Mouse (Mus musculus): ENCODE results near the gene B230104I21Rik. TPM values are rescaled to one million over a fixed set of nuclear protein-coding genes. Genes with fewer than 3 reads are reported as not detected.

Gene B230104I21Rik
- polyA plus RNA-seq, 1 experiment from 2014 or later, result not detected

DNA sequence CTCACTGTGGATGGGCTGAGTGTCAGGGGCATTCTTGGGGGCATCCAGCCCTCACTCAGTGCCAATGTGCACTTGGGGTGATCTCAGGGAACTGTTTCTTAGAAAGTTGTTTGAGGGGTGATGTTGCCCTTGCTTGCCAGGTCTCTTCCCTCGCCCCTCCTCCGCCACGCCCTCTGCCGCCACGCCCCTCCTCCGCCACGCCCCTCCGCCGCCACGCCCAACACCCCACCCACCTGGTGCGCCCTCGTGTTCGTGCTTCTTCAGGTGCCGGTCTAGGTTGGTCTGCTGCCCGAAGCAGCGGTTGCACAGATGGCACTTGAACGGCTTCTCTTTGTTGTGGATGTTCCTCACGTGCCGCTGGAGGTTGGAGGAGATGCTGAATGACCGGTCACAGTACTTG is 7.5 kb upstream of the B230104I21Rik start:
- Histone ChIP-seq H3K36me3 (peaks cover 11% of the 10 kb centered on the region; the same call in 1 of the 2 replicates), H3K9me3 (no peaks in the 10 kb centered on the region), H3K27me3 (ENCODE audit: insufficient read depth, poor library complexity, severe bottlenecking) (peaks cover 35% of the 10 kb centered on the region), H3K4me1 (peaks cover 46% of the 10 kb centered on the region), H3K4me3 (no peak overlapping the region), H3K27ac (peak overlapping the region; percentile 63; the same call in 1 of the 2 replicates)
- DNase-seq (ENCODE audit: low spot score), result no peak
- 6% methylated on average over 20 of the region's 20 CpGs for WGBS

DNA sequence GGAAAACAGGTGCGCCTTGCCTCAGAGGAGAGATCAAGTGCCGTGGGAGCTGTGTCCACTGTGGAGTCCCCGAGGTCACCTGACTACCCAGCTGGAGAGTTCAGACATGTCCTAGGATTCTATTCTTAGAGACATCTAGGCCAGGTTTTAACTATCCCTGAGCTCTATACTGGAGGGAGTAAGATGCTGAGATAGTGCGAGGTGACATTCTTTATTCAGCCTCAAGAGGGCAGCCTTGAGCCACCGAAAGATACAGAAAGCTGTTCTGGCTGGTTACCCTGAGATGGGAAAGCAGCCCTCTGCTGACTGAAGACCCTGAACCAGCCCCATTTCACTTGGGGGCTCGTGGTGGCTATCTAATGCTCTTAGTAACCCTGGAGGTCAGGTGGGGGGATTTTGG is 7.1 kb upstream of the B230104I21Rik start:
- Histone ChIP-seq H3K27me3 (ENCODE audit: insufficient read depth, poor library complexity, severe bottlenecking) (peaks cover 39% of the 10 kb centered on the region), H3K27ac (peak overlapping the region; percentile 68), H3K4me1 (peaks cover 46% of the 10 kb centered on the region), H3K9me3 (no peaks in the 10 kb centered on the region), H3K36me3 (peaks cover 10% of the 10 kb centered on the region; the same call in 1 of the 2 replicates), H3K4me3 (no peak overlapping the region)
- WGBS, result 7% methylated on average over 6 of the region's 6 CpGs
- no peak for DNase-seq (ENCODE audit: low spot score)

- H3K4me3 ChIP-seq, result no peak overlapping the region
- 62% methylated on average over 7 of the region's 7 CpGs for WGBS
- no peaks in the 10 kb centered on the region for H3K9me3 ChIP-seq
- DNase-seq (ENCODE audit: low spot score), result no peak
- peaks cover 54% of the 10 kb centered on the region for H3K4me1 ChIP-seq
- peaks cover 43% of the 10 kb centered on the region for H3K27me3 ChIP-seq (ENCODE audit: insufficient read depth, poor library complexity, severe bottlenecking)
- H3K27ac ChIP-seq, result peak overlapping the region; percentile 68
- peaks cover 12% of the 10 kb centered on the region; the same call in 1 of the 2 replicates for H3K36me3 ChIP-seq
Observed at GRCm38 (mm10) chr4:154330001-154330400, 5.9 kb upstream of the B230104I21Rik start.

GRCm38 (mm10) chr4:154331271-154331670 is 4.7 kb upstream of the B230104I21Rik start:
- no peaks in the 10 kb centered on the region for H3K9me3 ChIP-seq
- peaks cover 49% of the 10 kb centered on the region for H3K27me3 ChIP-seq (ENCODE audit: insufficient read depth, poor library complexity, severe bottlenecking)
- H3K36me3 ChIP-seq, result peaks cover 8% of the 10 kb centered on the region; the same call in 1 of the 2 replicates
- 62% methylated on average over 12 of the region's 12 CpGs for WGBS
- H3K4me3 ChIP-seq, result no peak overlapping the region
- peak overlapping the region; percentile 68 for H3K27ac ChIP-seq
- DNase-seq (ENCODE audit: low spot score), result no peak
- peaks cover 57% of the 10 kb centered on the region for H3K4me1 ChIP-seq

GRCm38 (mm10) chr4:154333300-154333699 is 2.6 kb upstream of the B230104I21Rik start:
- DNase-seq (ENCODE audit: low spot score), result no peak
- Histone ChIP-seq H3K27ac (peak overlapping the region; percentile 37; the same call in 1 of the 2 replicates), H3K27me3 (ENCODE audit: insufficient read depth, poor library complexity, severe bottlenecking) (peaks cover 51% of the 10 kb centered on the region), H3K4me3 (no peak overlapping the region), H3K36me3 (peaks cover 6% of the 10 kb centered on the region; the same call in 1 of the 2 replicates), H3K4me1 (peaks cover 68% of the 10 kb centered on the region), H3K9me3 (no peaks in the 10 kb centered on the region)
- 68% methylated on average over 8 of the region's 8 CpGs for whole genome bisulfite sequencing

GRCm38 (mm10) chr4:154334699-154335402 is 1.1 kb upstream of the B230104I21Rik start:
- DNase-seq (ENCODE audit: low spot score), result no peak
- peak overlapping the region; percentile 63 for H3K27ac ChIP-seq
- H3K27me3 ChIP-seq (ENCODE audit: insufficient read depth, poor library complexity, severe bottlenecking), result peaks cover 60% of the 10 kb centered on the region
- peaks cover 62% of the 10 kb centered on the region for H3K4me1 ChIP-seq
- H3K36me3 ChIP-seq, result peaks cover 6% of the 10 kb centered on the region; the same call in 1 of the 2 replicates
- peak overlapping the region; percentile 38 for H3K4me3 ChIP-seq
- no peaks in the 10 kb centered on the region for H3K9me3 ChIP-seq
- WGBS, result 65% methylated on average over 48 of the region's 48 CpGs

DNA sequence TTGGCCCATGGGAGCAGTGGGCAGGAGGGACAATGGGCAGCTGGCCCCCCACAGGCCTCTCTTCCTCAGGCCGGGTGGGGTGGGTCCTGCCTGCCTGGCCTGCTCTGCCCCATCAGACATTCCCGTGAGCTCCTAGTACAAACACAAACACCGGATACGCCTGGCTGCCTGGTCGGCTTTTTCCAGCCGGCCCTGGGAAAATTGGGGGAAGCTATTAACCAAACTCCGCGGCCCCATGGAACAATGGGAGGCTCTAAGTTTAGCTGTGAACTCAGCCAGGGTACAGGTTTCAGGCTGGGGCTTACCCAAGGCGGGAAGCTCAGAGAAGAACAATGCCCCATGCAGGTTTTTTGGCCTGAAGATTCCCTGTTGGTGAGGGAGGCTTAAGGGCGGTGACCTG is 723 bp downstream of the B230104I21Rik start:
- peak overlapping the region; percentile 82 for H3K27ac ChIP-seq

DNA sequence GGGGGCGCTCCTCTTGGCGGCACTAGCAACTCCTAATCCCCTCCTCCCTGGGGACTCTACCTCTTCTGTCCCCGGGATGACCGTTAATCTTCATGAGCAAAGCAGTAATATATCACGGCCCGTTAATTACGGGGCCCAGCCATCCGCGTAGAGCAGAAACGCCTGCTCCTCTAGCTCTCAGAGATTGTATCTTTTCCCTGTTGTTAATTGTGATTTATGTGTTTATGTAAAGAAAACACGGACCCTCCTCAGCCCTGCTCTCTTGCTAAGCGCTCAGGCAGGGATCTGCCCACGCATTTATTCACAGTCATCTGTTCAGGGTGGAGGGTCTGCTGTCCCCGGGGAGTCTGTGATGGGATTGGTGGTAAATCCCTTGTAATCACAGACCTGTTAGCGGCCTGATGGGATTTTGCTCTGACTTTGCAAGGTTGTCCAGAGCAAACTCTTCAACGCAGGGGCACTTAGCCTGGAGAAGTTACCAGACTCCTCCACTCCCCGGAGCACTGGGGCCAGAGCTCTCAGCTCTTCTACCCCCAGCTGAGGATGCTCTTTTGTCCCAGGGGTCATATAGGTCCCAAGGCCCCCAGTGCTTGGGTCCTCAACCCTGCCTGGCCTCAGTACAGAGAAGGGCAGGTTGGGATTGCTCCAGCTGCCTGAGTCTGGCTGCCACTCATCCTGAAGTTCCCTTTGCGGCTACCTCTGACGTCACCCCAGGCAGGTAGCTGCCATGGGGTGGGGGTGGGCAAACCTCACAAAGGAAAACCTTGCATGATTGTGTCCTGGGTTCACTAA is 11.0 kb downstream of the B230104I21Rik start:
- Histone ChIP-seq H3K9me3 (no peaks in the 10 kb centered on the region), H3K27ac (0 out of 2 replicates have a peak overlapping the region, but pooled peaks have one; percentile 25), H3K36me3 (peaks cover 37% of the 10 kb centered on the region), H3K27me3 (ENCODE audit: insufficient read depth, poor library complexity, severe bottlenecking) (peaks cover 59% of the 10 kb centered on the region), H3K4me3 (no peak overlapping the region), H3K4me1 (peaks cover 35% of the 10 kb centered on the region)
- DNase-seq (ENCODE audit: low spot score), result no peak
- WGBS, result 61% methylated on average over 19 of the region's 19 CpGs

More for the DNA sequence above, 723 bp downstream of the B230104I21Rik start:
- no peaks in the 10 kb centered on the region for H3K9me3 ChIP-seq
- no peak for DNase-seq (ENCODE audit: low spot score)
- no peak overlapping the region for H3K4me3 ChIP-seq
- peaks cover 69% of the 10 kb centered on the region for H3K27me3 ChIP-seq (ENCODE audit: insufficient read depth, poor library complexity, severe bottlenecking)
- WGBS, result 30% methylated on average over 10 of the region's 10 CpGs
- H3K36me3 ChIP-seq, result peaks cover 19% of the 10 kb centered on the region
- H3K4me1 ChIP-seq, result peaks cover 54% of the 10 kb centered on the region

- H3K4me1 ChIP-seq, result peaks cover 48% of the 10 kb centered on the region
- H3K27me3 ChIP-seq (ENCODE audit: insufficient read depth, poor library complexity, severe bottlenecking), result peaks cover 54% of the 10 kb centered on the region
- DNase-seq (ENCODE audit: low spot score), result no peak
- WGBS, result 65% methylated on average over 11 of the region's 11 CpGs
- no peak overlapping the region for H3K27ac ChIP-seq
- no peaks in the 10 kb centered on the region for H3K9me3 ChIP-seq
- H3K36me3 ChIP-seq, result peaks cover 24% of the 10 kb centered on the region
- no peak overlapping the region for H3K4me3 ChIP-seq
Observed at GRCm38 (mm10) chr4:154348197-154348786, 12.4 kb downstream of the B230104I21Rik start.

- DNase-seq (ENCODE audit: low spot score), result no peak
- Histone ChIP-seq H3K9me3 (no peaks in the 10 kb centered on the region), H3K27ac (no peak overlapping the region), H3K4me3 (no peak overlapping the region), H3K27me3 (ENCODE audit: insufficient read depth, poor library complexity, severe bottlenecking) (peaks cover 45% of the 10 kb centered on the region), H3K4me1 (peaks cover 28% of the 10 kb centered on the region), H3K36me3 (peaks cover 15% of the 10 kb centered on the region; the same call in 1 of the 2 replicates)
- 42% methylated on average over 13 of the region's 13 CpGs for WGBS
Observed at GRCm38 (mm10) chr4:154352246-154352645, 16.3 kb downstream of the B230104I21Rik start.

- Histone ChIP-seq H3K4me1 (peaks cover 49% of the 10 kb centered on the region), H3K9me3 (no peaks in the 10 kb centered on the region), H3K36me3 (peaks cover 6% of the 10 kb centered on the region; the same call in 1 of the 2 replicates), H3K27me3 (ENCODE audit: insufficient read depth, poor library complexity, severe bottlenecking) (peaks cover 45% of the 10 kb centered on the region), H3K4me3 (no peak overlapping the region), H3K27ac (no peak overlapping the region)
- 91% methylated on average over 5 of the region's 5 CpGs for WGBS
- no peak for DNase-seq (ENCODE audit: low spot score)
Observed at GRCm38 (mm10) chr4:154355408-154355807, 19.5 kb downstream of the B230104I21Rik start.

- Histone ChIP-seq H3K9me3 (no peaks in the 10 kb centered on the region), H3K27ac (peak overlapping the region; percentile 83), H3K36me3 (peaks cover 6% of the 10 kb centered on the region; the same call in 1 of the 2 replicates), H3K4me3 (no peak overlapping the region), H3K4me1 (peaks cover 38% of the 10 kb centered on the region), H3K27me3 (ENCODE audit: insufficient read depth, poor library complexity, severe bottlenecking) (peaks cover 45% of the 10 kb centered on the region)
- DNase-seq (ENCODE audit: low spot score), result no peak
- WGBS, result 30% methylated on average over 5 of the region's 5 CpGs
Observed at GRCm38 (mm10) chr4:154358370-154358769, 22.4 kb downstream of the B230104I21Rik start.
